Mouse (Mus musculus): Measurements from ENCODE around the gene Cacna1a. TPM values are rescaled to one million over a fixed set of nuclear protein-coding genes. Genes with fewer than 3 reads are reported as not detected.
"Not testable (repeated sequence)": the region's sequence is repeated elsewhere in the genome, so short reads cannot be mapped to it uniquely, and the experiment has no call there.

The Cacna1a gene
- polyA plus RNA-seq, 1 experiment from 2014 or later, result 4.0 TPM

DNA sequence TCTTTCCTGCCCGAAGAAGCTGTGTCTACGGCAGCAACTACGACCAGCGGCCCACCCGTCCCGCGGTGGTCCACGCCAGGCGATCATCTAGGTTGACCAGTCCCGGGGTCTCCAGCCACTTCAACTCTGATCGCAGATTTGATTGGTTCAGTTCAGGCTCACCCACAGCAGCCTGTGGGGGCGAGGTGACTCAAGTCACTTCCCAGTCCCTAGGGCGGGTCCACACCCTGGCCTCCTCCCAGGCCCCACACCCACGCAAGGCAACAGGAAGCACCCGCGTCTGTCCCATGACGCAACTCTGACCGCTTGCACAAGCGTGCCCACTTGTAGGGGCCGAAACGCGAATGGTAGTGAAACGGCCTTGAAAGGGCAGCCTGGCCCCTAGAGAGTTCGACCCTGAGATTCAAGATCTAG, 273.2 kb downstream of the Cacna1a start:
- H3K4me3 ChIP-seq (replicated peaks), result peak overlapping the region; percentile 74
- ATAC-seq (replicated peaks; ENCODE audit: low FRiP score), result peak; percentile 16
- peaks cover 66% of the 10 kb centered on the region for H3K4me1 ChIP-seq
- peak overlapping the region; percentile 75 for H3K4me2 ChIP-seq
- no peaks in the 10 kb centered on the region for H3K36me3 ChIP-seq
- H3K27me3 ChIP-seq, result no peaks in the 10 kb centered on the region
- peak overlapping the region; percentile 88 for H3K9ac ChIP-seq
- peak overlapping the region; percentile 97 for H3K27ac ChIP-seq
- H3K9me3 ChIP-seq (replicated peaks), result no peaks in the 10 kb centered on the region
- WGBS, result under 1% methylated on average over 24 of the region's 24 CpGs

DNA sequence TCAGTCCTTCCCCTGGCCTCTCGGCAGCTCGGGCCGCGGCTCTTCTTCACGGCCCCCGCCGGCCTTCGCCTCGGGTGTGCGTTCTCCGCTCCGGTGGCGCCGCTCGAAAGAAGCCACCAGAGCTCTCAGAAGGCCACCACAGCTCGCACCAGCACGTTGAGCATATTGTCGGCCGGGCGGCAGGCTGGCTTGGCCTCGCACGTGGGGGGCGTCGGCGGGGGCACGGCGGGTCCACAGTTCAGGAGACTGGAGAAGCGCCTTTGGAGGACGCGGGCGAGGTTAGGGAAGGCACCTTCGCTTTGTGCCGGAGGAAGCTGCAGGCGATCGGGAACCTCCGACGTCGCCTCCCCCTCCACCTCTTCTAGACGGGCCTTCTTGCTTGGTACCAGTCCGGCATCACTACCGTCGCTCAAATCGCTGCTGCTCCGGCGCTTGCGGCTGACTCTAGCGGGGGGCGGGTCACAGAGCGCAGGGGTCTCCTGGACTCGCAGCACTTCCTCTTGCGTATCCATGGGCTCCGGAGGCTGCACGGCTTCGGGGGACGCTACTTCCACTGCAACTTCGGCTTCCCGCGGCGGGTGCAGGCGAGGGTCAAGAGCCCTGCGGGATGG, 273.8 kb downstream of the Cacna1a start:
- no peaks in the 10 kb centered on the region for H3K36me3 ChIP-seq
- WGBS, result under 1% methylated on average over 61 of the region's 61 CpGs
- H3K27ac ChIP-seq, result peak overlapping the region; percentile 97
- H3K4me3 ChIP-seq (replicated peaks), result peak overlapping the region; percentile 74
- H3K4me1 ChIP-seq, result peaks cover 60% of the 10 kb centered on the region
- H3K4me2 ChIP-seq, result peak overlapping the region; percentile 75
- no peak for ATAC-seq (replicated peaks; ENCODE audit: low FRiP score)
- H3K9ac ChIP-seq, result peak overlapping the region; percentile 88
- H3K9me3 ChIP-seq (replicated peaks), result no peaks in the 10 kb centered on the region
- no peaks in the 10 kb centered on the region for H3K27me3 ChIP-seq

- H3K4me1 ChIP-seq, result peaks cover 55% of the 10 kb centered on the region
- H3K36me3 ChIP-seq, result no peaks in the 10 kb centered on the region
- WGBS, result under 1% methylated on average over 27 of the region's 27 CpGs
- peak within 1 kb of the TSS; percentile 97 for H3K27ac ChIP-seq
- H3K4me3 ChIP-seq (replicated peaks), result peak within 1 kb of the TSS; percentile 74
- no peaks in the 10 kb centered on the region for H3K27me3 ChIP-seq
- peak; percentile 69 for ATAC-seq (replicated peaks; ENCODE audit: low FRiP score)
- H3K4me2 ChIP-seq, result peak within 1 kb of the TSS; percentile 75
- no peaks in the 10 kb centered on the region for H3K9me3 ChIP-seq (replicated peaks)
- peak within 1 kb of the TSS; percentile 88 for H3K9ac ChIP-seq
Observed at GRCm38 (mm10) chr8:84662581-84663065, 274.4 kb downstream of the Cacna1a start, which contains the start of gene Ier2. Ier2 (minus strand) TSS chr8:84662852.

DNA sequence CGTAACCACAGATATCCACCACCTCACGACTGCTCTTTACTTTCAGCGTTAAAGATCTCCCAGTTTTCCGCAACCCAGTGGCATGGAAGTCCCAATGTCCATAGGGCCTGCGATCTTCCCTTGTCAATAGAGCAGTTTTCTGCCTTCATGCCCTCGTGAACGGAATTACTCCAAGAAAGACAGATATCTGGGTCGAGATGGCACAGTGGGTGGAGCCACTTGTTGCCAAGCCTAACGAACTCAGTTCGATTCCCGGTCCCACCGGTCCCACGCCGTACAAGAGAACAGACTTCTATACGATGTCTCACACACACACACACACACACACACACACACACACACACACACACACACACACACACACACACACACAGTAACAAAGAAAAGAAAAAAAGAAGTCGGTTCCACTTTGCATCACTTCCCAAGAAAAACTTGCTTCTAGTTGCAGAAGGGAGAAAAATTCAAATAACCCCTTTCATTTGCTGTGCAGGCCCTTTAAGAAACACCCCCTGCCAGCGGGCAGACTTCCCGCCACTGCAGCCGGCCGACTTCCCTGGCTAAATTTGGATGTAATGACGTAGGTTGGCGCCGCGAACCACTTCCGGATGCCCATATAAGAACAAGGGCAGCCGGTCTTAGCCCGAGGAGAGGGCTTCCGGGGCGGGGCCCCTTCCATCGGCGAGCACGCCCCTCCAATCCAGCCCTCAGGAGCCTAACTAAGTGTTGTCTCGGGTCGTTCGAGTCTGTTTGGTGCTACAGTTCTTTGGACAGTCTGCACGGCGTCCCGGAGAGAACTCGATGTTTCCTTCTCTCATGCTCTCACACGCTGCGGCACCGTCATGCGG, 275.5 kb downstream of the Cacna1a start:
- peak overlapping the region; percentile 75 for H3K9ac ChIP-seq
- peak; percentile 86 for ATAC-seq (replicated peaks; ENCODE audit: low FRiP score)
- H3K4me3 ChIP-seq (replicated peaks), result peak overlapping the region; percentile 74
- peaks cover 45% of the 10 kb centered on the region for H3K4me1 ChIP-seq
- no peaks in the 10 kb centered on the region for H3K27me3 ChIP-seq
- WGBS, result 2% methylated on average over 43 of the region's 43 CpGs
- H3K4me2 ChIP-seq, result peak overlapping the region; percentile 75
- peak overlapping the region; percentile 97 for H3K27ac ChIP-seq
- H3K36me3 ChIP-seq, result peaks cover 8% of the 10 kb centered on the region
- no peaks in the 10 kb centered on the region for H3K9me3 ChIP-seq (replicated peaks)

DNA sequence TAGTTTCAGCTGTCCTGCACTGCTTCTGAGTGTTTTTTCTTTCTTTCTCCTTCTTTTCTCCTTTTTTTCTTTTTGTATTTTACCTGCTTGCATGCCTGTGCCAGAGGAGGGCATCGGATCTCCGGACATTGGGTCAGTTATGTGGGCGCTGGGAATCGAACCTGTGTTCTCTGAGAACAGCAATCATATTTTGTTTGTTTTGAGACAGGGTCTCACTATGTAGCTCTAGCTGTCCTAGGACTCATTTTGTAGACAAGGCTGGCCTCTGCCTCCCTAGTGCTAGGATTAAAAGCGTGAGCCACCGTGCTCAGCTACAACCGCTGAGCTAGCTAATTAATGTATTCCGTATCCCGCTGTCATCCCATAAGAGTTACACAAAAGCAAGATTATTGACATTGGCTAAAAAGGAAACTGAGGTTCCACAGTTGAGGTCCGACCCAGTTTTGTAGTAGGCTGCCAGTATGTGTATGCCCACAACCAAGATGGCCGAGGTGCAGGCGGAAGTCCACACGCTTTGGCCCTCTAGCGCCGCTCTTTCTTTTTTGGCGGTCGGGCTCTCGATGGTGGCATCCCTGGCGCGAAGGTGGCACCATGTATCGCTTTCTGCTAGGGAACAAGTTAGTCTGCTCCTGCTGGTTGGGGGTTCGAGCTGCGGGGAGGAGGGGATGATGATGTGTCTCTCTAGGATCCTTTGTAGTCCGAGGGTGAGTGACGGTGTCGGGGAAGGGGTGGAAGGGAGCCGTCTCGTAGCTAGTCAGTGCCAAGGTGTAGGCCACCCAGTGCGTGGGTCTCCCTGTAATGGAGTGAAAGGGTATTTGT, 276.5 kb downstream of the Cacna1a start:
- WGBS, result under 1% methylated on average over 29 of the region's 29 CpGs
- peak; percentile 24 for ATAC-seq (replicated peaks; ENCODE audit: low FRiP score)
- peak overlapping the region; percentile 74 for H3K4me3 ChIP-seq (replicated peaks)
- H3K36me3 ChIP-seq, result peaks cover 19% of the 10 kb centered on the region
- H3K9me3 ChIP-seq (replicated peaks), result no peaks in the 10 kb centered on the region
- peak overlapping the region; percentile 75 for H3K4me2 ChIP-seq
- no peaks in the 10 kb centered on the region for H3K27me3 ChIP-seq
- peak overlapping the region; percentile 75 for H3K9ac ChIP-seq
- H3K27ac ChIP-seq, result peak overlapping the region; percentile 97
- peaks cover 35% of the 10 kb centered on the region for H3K4me1 ChIP-seq

DNA sequence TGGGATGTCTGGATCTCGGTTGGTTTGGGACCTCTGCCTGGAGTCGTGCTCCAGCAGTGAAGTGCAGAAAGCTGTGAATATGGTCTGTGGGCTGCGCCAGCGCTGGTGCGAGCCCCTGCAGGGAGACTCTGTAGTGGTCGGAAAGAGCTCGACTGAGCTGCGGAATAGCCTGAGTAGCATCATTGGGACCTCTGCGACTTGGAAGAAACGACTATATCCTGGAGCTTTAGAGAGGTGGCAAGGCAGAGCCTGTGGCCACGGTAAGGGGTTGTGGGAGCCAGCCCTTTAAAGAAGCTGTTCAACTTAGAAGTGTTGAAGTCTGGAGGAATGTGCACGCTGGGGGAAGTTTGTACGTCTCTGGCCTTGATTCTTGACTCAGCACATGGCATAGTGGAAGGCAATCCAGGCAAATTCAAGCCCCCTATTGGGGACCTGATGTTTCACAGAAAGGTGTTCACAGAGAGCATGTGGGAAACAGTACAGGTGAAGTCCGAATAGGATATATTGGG, 277.2 kb downstream of the Cacna1a start:
- peak; percentile 1; the same call in 1 of the 2 replicates for ATAC-seq (replicated peaks; ENCODE audit: low FRiP score)
- WGBS, result 3% methylated on average over 14 of the region's 14 CpGs

GRCm38 (mm10) chr8:84668081-84668480, 279.8 kb downstream of the Cacna1a start:
- WGBS, result 88% methylated on average over 1 of the region's 1 CpGs
- Histone ChIP-seq H3K4me1 (peaks cover 34% of the 10 kb centered on the region), H3K4me2 (no peak overlapping the region), H3K36me3 (peaks cover 49% of the 10 kb centered on the region), H3K9me3 (replicated peaks) (no peaks in the 10 kb centered on the region), H3K9ac (no peak overlapping the region), H3K27me3 (no peaks in the 10 kb centered on the region), H3K27ac (no peak overlapping the region), H3K4me3 (replicated peaks) (no peak overlapping the region)
- ATAC-seq (replicated peaks; ENCODE audit: low FRiP score), result no peak

More for the DNA sequence above, 277.2 kb downstream of the Cacna1a start:
- H3K9me3 ChIP-seq (replicated peaks), result no peaks in the 10 kb centered on the region
- peak overlapping the region; percentile 97 for H3K27ac ChIP-seq
- H3K9ac ChIP-seq, result peak overlapping the region; percentile 75
- peaks cover 34% of the 10 kb centered on the region for H3K4me1 ChIP-seq
- H3K4me3 ChIP-seq (replicated peaks), result peak overlapping the region; percentile 74
- peaks cover 24% of the 10 kb centered on the region for H3K36me3 ChIP-seq
- H3K4me2 ChIP-seq, result peak overlapping the region; percentile 75
- H3K27me3 ChIP-seq, result no peaks in the 10 kb centered on the region

- H3K9me3 ChIP-seq (replicated peaks), result no peaks in the 10 kb centered on the region
- H3K4me1 ChIP-seq, result peaks cover 27% of the 10 kb centered on the region
- no peak overlapping the region for H3K27ac ChIP-seq
- no peak overlapping the region for H3K4me3 ChIP-seq (replicated peaks)
- H3K36me3 ChIP-seq, result peaks cover 57% of the 10 kb centered on the region
- no peak overlapping the region for H3K9ac ChIP-seq
- no peak for ATAC-seq (replicated peaks; ENCODE audit: low FRiP score)
- H3K4me2 ChIP-seq, result no peak overlapping the region
- H3K27me3 ChIP-seq, result no peaks in the 10 kb centered on the region
- 75% methylated on average over 6 of the region's 6 CpGs for WGBS
Observed at GRCm38 (mm10) chr8:84668731-84669485, 280.7 kb downstream of the Cacna1a start.

GRCm38 (mm10) chr8:84670295-84671006, 282.2 kb downstream of the Cacna1a start:
- H3K4me2 ChIP-seq; H3K9ac ChIP-seq; H3K27me3 ChIP-seq; H3K4me3 ChIP-seq (replicated peaks); H3K9me3 ChIP-seq (replicated peaks): not testable (repeated sequence)
- WGBS, result 75% methylated on average over 5 of the region's 5 CpGs
- Histone ChIP-seq H3K36me3 (peaks cover 72% of the 10 kb centered on the region), H3K4me1 (peaks cover 24% of the 10 kb centered on the region), H3K27ac (peak overlapping the region; percentile 82)
- peak; percentile 47 for ATAC-seq (replicated peaks; ENCODE audit: low FRiP score)

DNA sequence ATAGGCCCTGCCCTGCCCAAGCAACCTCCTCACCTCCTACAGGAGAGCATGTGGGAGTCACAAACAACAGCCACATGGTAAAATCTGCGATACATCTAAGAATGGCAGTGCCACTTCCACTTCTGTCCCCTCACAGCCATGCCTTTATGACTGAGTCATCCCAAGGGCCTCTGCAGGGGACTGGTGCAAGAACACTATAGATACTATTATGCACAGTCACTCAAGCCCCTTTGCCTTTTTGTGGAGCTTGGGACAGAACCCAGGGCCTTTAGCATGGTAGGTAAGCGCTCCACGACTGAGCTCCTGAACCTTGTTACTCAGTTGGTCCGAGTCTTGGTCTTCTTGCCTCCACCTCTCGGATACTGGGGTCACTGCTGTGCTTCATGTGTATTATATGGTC, 289.1 kb downstream of the Cacna1a start:
- Histone ChIP-seq H3K27ac (no peak overlapping the region), H3K4me3 (replicated peaks) (no peak overlapping the region), H3K9ac (no peak overlapping the region), H3K9me3 (replicated peaks) (no peaks in the 10 kb centered on the region), H3K4me1 (no peaks in the 10 kb centered on the region), H3K27me3 (no peaks in the 10 kb centered on the region), H3K4me2 (no peak overlapping the region), H3K36me3 (peaks cover 68% of the 10 kb centered on the region)
- WGBS, result 91% methylated on average over 5 of the region's 5 CpGs
- ATAC-seq (replicated peaks; ENCODE audit: low FRiP score), result no peak

Measured in kidney, embryonic 15.5 days (tissue).